Mouse (Mus musculus): Measurements from ENCODE around the gene Cenpp.

DNA sequence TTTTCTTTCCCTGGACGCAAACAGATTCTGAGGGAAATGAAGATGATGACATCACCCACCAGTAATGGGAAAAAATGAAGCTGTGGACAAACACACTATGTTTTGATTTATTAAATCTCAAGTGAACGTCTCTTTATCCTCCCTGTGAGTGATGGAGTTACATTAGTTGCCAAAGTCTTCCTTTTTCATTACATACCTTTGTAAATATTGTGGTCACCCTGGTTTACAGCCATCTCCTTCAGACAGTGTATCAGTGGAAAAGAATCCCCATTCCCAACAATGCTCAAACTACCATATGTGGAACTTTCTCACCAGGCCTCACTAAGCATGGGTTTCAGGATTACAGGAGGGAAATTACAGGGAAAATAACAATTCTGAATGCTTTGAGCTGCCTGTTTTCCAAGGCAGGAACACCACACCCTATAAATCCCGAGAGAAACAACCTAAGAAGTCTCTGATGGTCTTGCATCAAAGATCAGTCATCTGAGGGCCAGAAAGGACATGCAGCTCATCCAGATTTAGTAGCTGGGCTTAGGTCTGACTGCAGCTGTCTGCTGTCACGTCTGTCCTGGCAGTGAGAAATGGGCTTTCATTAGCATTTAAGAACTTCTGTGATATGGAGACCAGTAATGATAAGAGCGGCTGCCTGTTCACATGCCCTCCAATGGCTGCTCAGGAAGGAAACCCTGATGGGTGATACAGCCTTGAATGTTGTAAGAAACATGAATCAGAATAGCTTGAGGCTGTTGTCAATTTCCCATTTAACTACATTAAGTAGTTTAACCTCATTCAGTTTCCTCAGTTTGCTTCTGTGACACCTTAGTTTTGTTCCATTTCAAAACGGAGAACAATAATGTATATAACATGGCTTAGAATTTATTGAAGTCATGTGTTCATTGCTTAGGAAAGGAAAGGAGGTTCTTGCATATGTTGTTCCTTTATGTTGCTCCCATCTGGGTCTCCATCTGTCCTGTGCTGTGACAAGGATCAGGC is 159.9 kb downstream of the Cenpp start, which contains the start of gene Tes3-ps:
- TF ChIP-seq CTCF (IDR thresholded peaks at IDR 0.05; ENCODE audit: control insufficient read depth, insufficient read depth, low read length), result no peak
- no peak for TF ChIP-seq POLR2A (IDR thresholded peaks at IDR 0.05; ENCODE audit: borderline replicate concordance, control insufficient read depth, low read depth, low read length)

Measured in bone marrow, adult 2 months (tissue).